ENCODE assay signal across 8 mouse cellular contexts in the genomic region with DNA sequence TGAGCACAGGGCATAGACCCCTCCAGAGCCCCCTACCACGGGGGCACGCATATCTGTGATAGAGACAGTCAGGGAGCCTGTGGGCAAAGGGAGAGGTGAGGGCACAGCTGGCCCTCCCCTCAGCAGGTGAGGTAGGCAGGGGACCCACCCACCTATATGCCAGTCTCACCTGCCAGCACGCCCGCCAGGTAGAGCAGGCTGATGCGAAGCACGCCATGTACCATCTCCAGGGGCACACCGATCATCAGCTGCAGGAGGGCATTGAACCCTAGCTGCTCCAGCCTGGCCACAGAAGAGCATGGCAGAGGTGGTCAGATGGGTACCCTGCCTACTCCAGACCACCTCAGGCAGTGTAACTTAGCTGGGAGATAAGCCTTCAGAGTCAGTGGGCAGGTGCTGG. TPM values are rescaled to one million over a fixed set of nuclear protein-coding genes. Genes with fewer than 3 reads are reported as not detected.
DNase-seq lines count a peak whose midpoint lies in the region; ATAC-seq and TF ChIP-seq lines count a peak whose summit lies in the region.
"Had no signal": no experiment of that assay in that cellular context is flagged by ENCODE, and none has a peak within 500 bp of the region (broad histone marks: within the 10 kb centered on the region; RNA-seq: fewer than 3 reads in every experiment).

No protein-coding gene starts in this region.

- 94% methylated on average over 7 of the region's 7 CpGs for WGBS in kidney, embryonic 16.5 days
- 90% methylated on average over 7 of the region's 7 CpGs for WGBS in embryonic facial prominence, embryonic 14.5 days
- 91% methylated on average over 7 of the region's 7 CpGs for WGBS in hindbrain, postnatal 0 days
- WGBS in neural tube, embryonic 12.5 days: 97% methylated on average over 7 of the region's 7 CpGs

- H3K9me3 ChIP-seq in kidney, embryonic 16.5 days (ENCODE audit: low read length): no peaks in the 10 kb centered on the region
- no peaks in the 10 kb centered on the region for H3K9me3 ChIP-seq in embryonic facial prominence, embryonic 14.5 days (ENCODE audit: control insufficient read depth, low read length)
- no peaks in the 10 kb centered on the region for H3K9me3 ChIP-seq in hindbrain, postnatal 0 days (ENCODE audit: low read length)
- H3K9me3 ChIP-seq in neural tube, embryonic 12.5 days: no peaks in the 10 kb centered on the region

- 0 out of 2 replicates have a peak overlapping the region, but pooled peaks have one; percentile 11 for H3K4me2 ChIP-seq in kidney, embryonic 16.5 days (replicated peaks; ENCODE audit: low read depth, low read length)
- peak overlapping the region; percentile 86; the same call in 1 of the 2 replicates for H3K4me2 ChIP-seq in embryonic facial prominence, embryonic 14.5 days (ENCODE audit: low read depth, low read length)
- peak overlapping the region; percentile 80 for H3K4me2 ChIP-seq in hindbrain, postnatal 0 days (ENCODE audit: low read depth, low read length)
- H3K4me2 ChIP-seq in neural tube, embryonic 12.5 days (replicated peaks): peak overlapping the region; percentile 95

- H3K4me1 ChIP-seq in kidney, embryonic 16.5 days (ENCODE audit: insufficient read depth, low read length): peaks cover 59% of the 10 kb centered on the region
- H3K4me1 ChIP-seq in embryonic facial prominence, embryonic 14.5 days (ENCODE audit: control insufficient read depth, insufficient read depth, low read length): peaks cover 38% of the 10 kb centered on the region
- peaks cover 44% of the 10 kb centered on the region for H3K4me1 ChIP-seq in hindbrain, postnatal 0 days (ENCODE audit: insufficient read depth, low read length)
- H3K4me1 ChIP-seq in neural tube, embryonic 12.5 days: peaks cover 72% of the 10 kb centered on the region

- peaks cover 38% of the 10 kb centered on the region for H3K36me3 ChIP-seq in kidney, embryonic 16.5 days (ENCODE audit: insufficient read depth, low read length)
- peaks cover 31% of the 10 kb centered on the region for H3K36me3 ChIP-seq in embryonic facial prominence, embryonic 14.5 days (ENCODE audit: control insufficient read depth, insufficient read depth, low read length)
- peaks cover 26% of the 10 kb centered on the region for H3K36me3 ChIP-seq in hindbrain, postnatal 0 days (ENCODE audit: insufficient read depth, low read length)
- H3K36me3 ChIP-seq in neural tube, embryonic 12.5 days: peaks cover 43% of the 10 kb centered on the region

- H3K9ac ChIP-seq in kidney, embryonic 16.5 days (replicated peaks; ENCODE audit: low read length): no peak overlapping the region
- no peak overlapping the region for H3K9ac ChIP-seq in embryonic facial prominence, embryonic 14.5 days (ENCODE audit: low read depth, low read length)
- no peak overlapping the region; the same call in 1 of the 2 replicates for H3K9ac ChIP-seq in hindbrain, postnatal 0 days (replicated peaks; ENCODE audit: low read length)
- H3K9ac ChIP-seq in neural tube, embryonic 12.5 days: peak overlapping the region; percentile 92; the same call in 1 of the 2 replicates

- no peak for DNase-seq in kidney, adult 18-20 months
- no peak for DNase-seq in embryonic facial prominence, embryonic 14.5 days (ENCODE audit: low spot score)
- DNase-seq in hindbrain, postnatal 0 days (ENCODE audit: low spot score): no peak
- no peak for DNase-seq in ovary, adult 18-20 months (ENCODE audit: low spot score)
- DNase-seq in embryo, embryonic 11 days: no peak
- DNase-seq: lung, postnatal 10 days had no signal

- H3K27ac ChIP-seq in kidney, embryonic 16.5 days (ENCODE audit: low read length): no peak overlapping the region
- no peak overlapping the region for H3K27ac ChIP-seq in embryonic facial prominence, embryonic 14.5 days (replicated peaks; ENCODE audit: low read depth, low read length)
- H3K27ac ChIP-seq in hindbrain, postnatal 0 days: no peak overlapping the region
- no peak overlapping the region for H3K27ac ChIP-seq in neural tube, embryonic 12.5 days

- H3K4me3 ChIP-seq in kidney, embryonic 16.5 days (ENCODE audit: low read length): no peak overlapping the region
- no peak overlapping the region for H3K4me3 ChIP-seq in embryonic facial prominence, embryonic 14.5 days (ENCODE audit: low read depth, low read length)
- H3K4me3 ChIP-seq in hindbrain, postnatal 0 days (ENCODE audit: low read length): no peak overlapping the region
- H3K4me3 ChIP-seq in neural tube, embryonic 12.5 days: no peak overlapping the region

- H3K27me3 ChIP-seq in kidney, embryonic 16.5 days (ENCODE audit: insufficient read depth, low read length): no peaks in the 10 kb centered on the region
- no peaks in the 10 kb centered on the region for H3K27me3 ChIP-seq in embryonic facial prominence, embryonic 14.5 days (replicated peaks; ENCODE audit: control insufficient read depth, insufficient read depth, low read length)
- H3K27me3 ChIP-seq in hindbrain, postnatal 0 days (ENCODE audit: insufficient read depth, low read length): no peaks in the 10 kb centered on the region
- H3K27me3 ChIP-seq in neural tube, embryonic 12.5 days (replicated peaks): no peaks in the 10 kb centered on the region

- TF ChIP-seq CTCF in hindbrain, postnatal 0 days (IDR thresholded peaks at IDR 0.05; ENCODE audit: low read depth): no peak

- ATAC-seq in kidney, embryonic 16.5 days (ENCODE audit: low FRiP score, low TSS enrichment): no peak
- ATAC-seq in embryonic facial prominence, embryonic 14.5 days (ENCODE audit: low read depth): no peak
- no peak for ATAC-seq in hindbrain, postnatal 0 days
- ATAC-seq in neural tube, embryonic 12.5 days (ENCODE audit: low FRiP score, low read depth): no peak

RNA-seq across cellular contexts. Expression of a gene that starts 1.8 kb away (rescaled TPM):
- polyA plus RNA-seq in kidney, embryonic 16.5 days (2015; fragmentation: Nextera tagmentation; extraction: Ambion mirVana): 3.3 and 4.0 TPM in 2 replicates
- polyA plus RNA-seq in embryonic facial prominence, embryonic 14.5 days (2014; fragmentation: Nextera tagmentation; extraction: Ambion mirVana): 2.8 and 3.3 TPM in 2 replicates
- 122 and 135 TPM in 2 replicates for total RNA-seq in hindbrain, postnatal 0 days (2014; rRNA removed)
- polyA plus RNA-seq in hindbrain, postnatal 0 days (2015; fragmentation: Nextera tagmentation; extraction: Ambion mirVana): 78.6 and 80.0 TPM in 2 replicates
- polyA plus RNA-seq in neural tube, embryonic 12.5 days (2016; fragmentation: Nextera tagmentation; extraction: Ambion mirVana): 8.1 and 8.6 TPM in 2 replicates

RNA-seq across cellular contexts. Expression of a gene that starts 2.1 kb away (rescaled TPM):
- 387 and 393 TPM in 2 replicates for polyA plus RNA-seq in kidney, embryonic 16.5 days (2015; fragmentation: Nextera tagmentation; extraction: Ambion mirVana)
- 314 and 351 TPM in 2 replicates for polyA plus RNA-seq in embryonic facial prominence, embryonic 14.5 days (2014; fragmentation: Nextera tagmentation; extraction: Ambion mirVana)
- total RNA-seq in hindbrain, postnatal 0 days (2014; rRNA removed): 271 and 273 TPM in 2 replicates
- 369 and 370 TPM in 2 replicates for polyA plus RNA-seq in hindbrain, postnatal 0 days (2015; fragmentation: Nextera tagmentation; extraction: Ambion mirVana)
- polyA plus RNA-seq in neural tube, embryonic 12.5 days (2016; fragmentation: Nextera tagmentation; extraction: Ambion mirVana): 293 and 301 TPM in 2 replicates

RNA-seq across cellular contexts. Expression of a gene that starts 6.3 kb away (rescaled TPM):
- polyA plus RNA-seq in kidney, embryonic 16.5 days (2015; fragmentation: Nextera tagmentation; extraction: Ambion mirVana): 4.0 and 4.3 TPM in 2 replicates
- 1.4 and 1.6 TPM in 2 replicates for polyA plus RNA-seq in embryonic facial prominence, embryonic 14.5 days (2014; fragmentation: Nextera tagmentation; extraction: Ambion mirVana)
- total RNA-seq in hindbrain, postnatal 0 days (2014; rRNA removed): 22.8 and 40.0 TPM in 2 replicates
- 12.6 and 12.9 TPM in 2 replicates for polyA plus RNA-seq in hindbrain, postnatal 0 days (2015; fragmentation: Nextera tagmentation; extraction: Ambion mirVana)
- polyA plus RNA-seq in neural tube, embryonic 12.5 days (2016; fragmentation: Nextera tagmentation; extraction: Ambion mirVana): 3.9 and 4.8 TPM in 2 replicates

RNA-seq across cellular contexts. Expression of a gene that starts 6.6 kb away (rescaled TPM):
- polyA plus RNA-seq in kidney, embryonic 16.5 days (2015; fragmentation: Nextera tagmentation; extraction: Ambion mirVana): 72.3 and 73.0 TPM in 2 replicates
- polyA plus RNA-seq in embryonic facial prominence, embryonic 14.5 days (2014; fragmentation: Nextera tagmentation; extraction: Ambion mirVana): 35.2 and 36.2 TPM in 2 replicates
- 57.0 and 61.0 TPM in 2 replicates for total RNA-seq in hindbrain, postnatal 0 days (2014; rRNA removed)
- polyA plus RNA-seq in hindbrain, postnatal 0 days (2015; fragmentation: Nextera tagmentation; extraction: Ambion mirVana): 38.6 and 41.3 TPM in 2 replicates
- 67.7 and 72.6 TPM in 2 replicates for polyA plus RNA-seq in neural tube, embryonic 12.5 days (2016; fragmentation: Nextera tagmentation; extraction: Ambion mirVana)

RNA-seq across cellular contexts. Expression of a gene that starts 9.3 kb away (rescaled TPM):
- 29.3 and 32.5 TPM in 2 replicates for polyA plus RNA-seq in kidney, embryonic 16.5 days (2015; fragmentation: Nextera tagmentation; extraction: Ambion mirVana)
- 12.0 and 13.0 TPM in 2 replicates for polyA plus RNA-seq in embryonic facial prominence, embryonic 14.5 days (2014; fragmentation: Nextera tagmentation; extraction: Ambion mirVana)
- 39.8 and 64.1 TPM in 2 replicates for total RNA-seq in hindbrain, postnatal 0 days (2014; rRNA removed)
- 14.6 and 15.8 TPM in 2 replicates for polyA plus RNA-seq in hindbrain, postnatal 0 days (2015; fragmentation: Nextera tagmentation; extraction: Ambion mirVana)
- polyA plus RNA-seq in neural tube, embryonic 12.5 days (2016; fragmentation: Nextera tagmentation; extraction: Ambion mirVana): 18.4 and 20.1 TPM in 2 replicates

Comparison
In these comparisons a context has a peak if more than half of its experiments do, and no peak if none do; other contexts are left out.
1. H3K4me2 ChIP-seq: peak in every context shown above with its lines; median percentile 95 in neural tube, embryonic 12.5 days; 86 in embryonic facial prominence, embryonic 14.5 days; 80 in hindbrain, postnatal 0 days; 11 in kidney, embryonic 16.5 days.